Mouse (Mus musculus): ENCODE measurements around the gene Psenen. TPM values are rescaled to one million over a fixed set of nuclear protein-coding genes. Genes with fewer than 3 reads are reported as not detected.

The Psenen gene
- polyA plus RNA-seq, 1 experiment from 2014 or later = 104 TPM

DNA sequence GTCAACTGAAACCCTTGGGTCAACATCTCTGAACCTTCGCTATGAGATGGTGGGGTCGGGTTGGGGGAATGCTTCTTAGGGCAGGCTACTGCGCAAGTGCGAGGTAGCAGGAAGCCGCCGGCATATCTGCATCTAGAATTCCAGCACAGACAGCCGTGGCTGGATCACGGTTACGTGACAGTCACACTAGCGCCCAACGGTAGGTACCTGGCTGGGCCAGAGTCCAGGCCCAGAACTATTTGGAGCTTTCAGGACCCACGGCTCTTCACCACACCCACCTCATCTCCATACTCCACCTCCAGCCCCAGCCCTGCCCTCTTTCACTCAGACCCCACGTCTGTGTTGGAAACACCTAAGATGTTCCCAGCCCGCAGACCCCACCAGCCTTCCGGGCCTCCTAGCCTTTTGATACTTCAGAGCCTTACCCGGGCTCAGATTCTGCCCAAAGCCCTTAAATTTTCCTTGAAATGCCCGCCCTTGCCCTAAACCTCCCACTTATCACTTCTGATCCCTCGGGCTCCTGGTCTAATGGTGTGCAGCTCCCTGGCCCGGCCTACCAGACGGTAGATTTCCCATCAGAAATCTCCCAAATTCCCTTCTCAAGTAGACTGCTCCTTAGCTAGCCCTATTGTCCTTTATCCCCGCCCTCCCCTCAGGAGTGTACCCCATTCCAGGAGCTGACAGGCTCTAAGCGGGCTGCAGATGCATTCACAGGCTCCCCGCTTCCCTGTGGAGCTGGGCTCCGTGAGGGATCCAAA, 48.2 kb downstream of the Psenen start:
- H3K4me3 ChIP-seq (ENCODE audit: low read depth, low read length) = no peak overlapping the region
- DNase-seq (no peak), ATAC-seq (ENCODE audit: insufficient read depth) (no peak)
- H3K27ac ChIP-seq (ENCODE audit: low read depth) = no peak overlapping the region
- no peak overlapping the region for H3K9ac ChIP-seq
- no peaks in the 10 kb centered on the region for H3K36me3 ChIP-seq (ENCODE audit: insufficient read depth)
- H3K9me3 ChIP-seq (ENCODE audit: low read depth, low read length) = no peaks in the 10 kb centered on the region
- no peaks in the 10 kb centered on the region for H3K27me3 ChIP-seq (ENCODE audit: insufficient read depth, low read length)
- no peaks in the 10 kb centered on the region for H3K4me1 ChIP-seq (ENCODE audit: insufficient read depth)
- WGBS = 49% methylated on average over 24 of the region's 24 CpGs
- no peak overlapping the region for H3K4me2 ChIP-seq
- TF ChIP-seq CTCF (IDR thresholded peaks at IDR 0.05; ENCODE audit: low read depth) = no peak

Small RNAs within 50 kb of the gene (microRNA-seq; reads per million reads assigned to microRNA genes)
- gene Gm38670 (ENCODE audit: borderline number of aligned reads) = 1.4 reads per million
- not detected for gene Mir3569 (ENCODE audit: borderline number of aligned reads)

Other genes starting within 250 kb of the Psenen start
- 21.9 and 23.2 TPM in 2 replicates for gene Syne4, start 248.8 kb downstream of the Psenen start, polyA plus RNA-seq (2014; fragmentation: Nextera tagmentation; extraction: Ambion mirVana)
- gene E130208F15Rik, start 241.9 kb downstream of the Psenen start, polyA plus RNA-seq (2014; fragmentation: Nextera tagmentation; extraction: Ambion mirVana) = not detected in 2 replicates
- gene Sdhaf1, start 239.7 kb downstream of the Psenen start, polyA plus RNA-seq (2014; fragmentation: Nextera tagmentation; extraction: Ambion mirVana) = 21.3 and 22.7 TPM in 2 replicates
- 3.4 and 3.7 TPM in 2 replicates for gene Lrfn3, start 200.9 kb downstream of the Psenen start, polyA plus RNA-seq (2014; fragmentation: Nextera tagmentation; extraction: Ambion mirVana)
- gene Tyrobp, start 149.9 kb downstream of the Psenen start, polyA plus RNA-seq (2014; fragmentation: Nextera tagmentation; extraction: Ambion mirVana) = 46.0 and 46.8 TPM in 2 replicates
- gene Hcst, start 143.8 kb downstream of the Psenen start, polyA plus RNA-seq (2014; fragmentation: Nextera tagmentation; extraction: Ambion mirVana) = 1.5 and 2.0 TPM in 2 replicates
- 1.7 and 2.0 TPM in 2 replicates for gene Nfkbid, start 141.9 kb downstream of the Psenen start, polyA plus RNA-seq (2014; fragmentation: Nextera tagmentation; extraction: Ambion mirVana)
- gene Aplp1, start 118.1 kb downstream of the Psenen start, polyA plus RNA-seq (2014; fragmentation: Nextera tagmentation; extraction: Ambion mirVana) = 22.3 and 22.6 TPM in 2 replicates
- gene Kirrel2, start 105.9 kb downstream of the Psenen start, polyA plus RNA-seq (2014; fragmentation: Nextera tagmentation; extraction: Ambion mirVana) = not detected in 2 replicates
- 0.19 TPM in 1 of 2 replicates, not detected in the other for gene Nphs1, start 105.3 kb downstream of the Psenen start, polyA plus RNA-seq (2014; fragmentation: Nextera tagmentation; extraction: Ambion mirVana)
- gene Prodh2, start 70.0 kb downstream of the Psenen start, polyA plus RNA-seq (2014; fragmentation: Nextera tagmentation; extraction: Ambion mirVana) = not detected in 2 replicates
- 13.8 and 14.3 TPM in 2 replicates for gene Arhgap33, start 28.6 kb downstream of the Psenen start, polyA plus RNA-seq (2014; fragmentation: Nextera tagmentation; extraction: Ambion mirVana)
- gene Hspb6, start 11.4 kb downstream of the Psenen start, polyA plus RNA-seq (2014; fragmentation: Nextera tagmentation; extraction: Ambion mirVana) = 24.9 and 26.0 TPM in 2 replicates
- 18.3 and 18.7 TPM in 2 replicates for gene Proser3, start 11.3 kb downstream of the Psenen start, polyA plus RNA-seq (2014; fragmentation: Nextera tagmentation; extraction: Ambion mirVana)
- 33.7 and 34.7 TPM in 2 replicates for gene Lin37, start 3.8 kb downstream of the Psenen start, polyA plus RNA-seq (2014; fragmentation: Nextera tagmentation; extraction: Ambion mirVana)
- gene U2af1l4, start 326 bp downstream of the Psenen start, polyA plus RNA-seq (2014; fragmentation: Nextera tagmentation; extraction: Ambion mirVana) = 101 and 120 TPM in 2 replicates
- 7.9 and 9.9 TPM in 2 replicates for gene Gm49396, start 283 bp downstream of the Psenen start, polyA plus RNA-seq (2014; fragmentation: Nextera tagmentation; extraction: Ambion mirVana)
- 3.0 and 4.1 TPM in 2 replicates for gene Igflr1, start 1.8 kb upstream of the Psenen start, polyA plus RNA-seq (2014; fragmentation: Nextera tagmentation; extraction: Ambion mirVana)
- 11.7 and 14.8 TPM in 2 replicates for gene Kmt2b, start 25.1 kb upstream of the Psenen start, polyA plus RNA-seq (2014; fragmentation: Nextera tagmentation; extraction: Ambion mirVana)
- gene Zbtb32, start 35.3 kb upstream of the Psenen start, polyA plus RNA-seq (2014; fragmentation: Nextera tagmentation; extraction: Ambion mirVana) = 1.7 and 2.4 TPM in 2 replicates
- 0.46 and 0.51 TPM in 2 replicates for gene Upk1a, start 49.2 kb upstream of the Psenen start, polyA plus RNA-seq (2014; fragmentation: Nextera tagmentation; extraction: Ambion mirVana)
- 855 and 914 TPM in 2 replicates for gene Cox6b1, start 62.5 kb upstream of the Psenen start, polyA plus RNA-seq (2014; fragmentation: Nextera tagmentation; extraction: Ambion mirVana)
- gene Etv2, start 72.2 kb upstream of the Psenen start, polyA plus RNA-seq (2014; fragmentation: Nextera tagmentation; extraction: Ambion mirVana) = not detected in 2 replicates
- gene Rbm42, start 86.7 kb upstream of the Psenen start, polyA plus RNA-seq (2014; fragmentation: Nextera tagmentation; extraction: Ambion mirVana) = 115 and 117 TPM in 2 replicates
- 63.5 TPM in 2 replicates for gene Haus5, start 101.4 kb upstream of the Psenen start, polyA plus RNA-seq (2014; fragmentation: Nextera tagmentation; extraction: Ambion mirVana)
- not detected in 2 replicates for gene Pmis2, start 108.0 kb upstream of the Psenen start, polyA plus RNA-seq (2014; fragmentation: Nextera tagmentation; extraction: Ambion mirVana)
- gene 2200002J24Rik, start 135.3 kb upstream of the Psenen start, polyA plus RNA-seq (2014; fragmentation: Nextera tagmentation; extraction: Ambion mirVana) = 0.34 and 0.46 TPM in 2 replicates
- gene Atp4a, start 148.6 kb upstream of the Psenen start, polyA plus RNA-seq (2014; fragmentation: Nextera tagmentation; extraction: Ambion mirVana) = 0.23 and 0.42 TPM in 2 replicates
- gene Tmem147, start 165.9 kb upstream of the Psenen start, polyA plus RNA-seq (2014; fragmentation: Nextera tagmentation; extraction: Ambion mirVana) = 169 and 179 TPM in 2 replicates
- gene Gapdhs, start 180.1 kb upstream of the Psenen start, polyA plus RNA-seq (2014; fragmentation: Nextera tagmentation; extraction: Ambion mirVana) = 0.68 and 0.91 TPM in 2 replicates
- gene Sbsn, start 187.8 kb upstream of the Psenen start, polyA plus RNA-seq (2014; fragmentation: Nextera tagmentation; extraction: Ambion mirVana) = 0.34 and 1.3 TPM in 2 replicates
- gene Dmkn, start 200.1 kb upstream of the Psenen start, polyA plus RNA-seq (2014; fragmentation: Nextera tagmentation; extraction: Ambion mirVana) = 2.4 TPM in 2 replicates
- gene Krtdap, start 224.3 kb upstream of the Psenen start, polyA plus RNA-seq (2014; fragmentation: Nextera tagmentation; extraction: Ambion mirVana) = not detected in 2 replicates

Measured in lung, embryonic 14.5 days (tissue).